Mouse (Mus musculus) liver, embryonic 14.5 days (tissue): ENCODE results near the gene Cnih2.

Experiments
- CTCF ChIP-seq: IDR thresholded peaks from 2 replicates; pipeline ENCODE4 v1.5.1; 2016; ENCODE audit warnings: antibody characterized with exemption, low read depth, control low read depth
- EP300 ChIP-seq: IDR thresholded peaks from 2 replicates; pipeline ENCODE4 v1.6.1; 2016; ENCODE audit warnings: antibody characterized with exemption, low read depth

DNA sequence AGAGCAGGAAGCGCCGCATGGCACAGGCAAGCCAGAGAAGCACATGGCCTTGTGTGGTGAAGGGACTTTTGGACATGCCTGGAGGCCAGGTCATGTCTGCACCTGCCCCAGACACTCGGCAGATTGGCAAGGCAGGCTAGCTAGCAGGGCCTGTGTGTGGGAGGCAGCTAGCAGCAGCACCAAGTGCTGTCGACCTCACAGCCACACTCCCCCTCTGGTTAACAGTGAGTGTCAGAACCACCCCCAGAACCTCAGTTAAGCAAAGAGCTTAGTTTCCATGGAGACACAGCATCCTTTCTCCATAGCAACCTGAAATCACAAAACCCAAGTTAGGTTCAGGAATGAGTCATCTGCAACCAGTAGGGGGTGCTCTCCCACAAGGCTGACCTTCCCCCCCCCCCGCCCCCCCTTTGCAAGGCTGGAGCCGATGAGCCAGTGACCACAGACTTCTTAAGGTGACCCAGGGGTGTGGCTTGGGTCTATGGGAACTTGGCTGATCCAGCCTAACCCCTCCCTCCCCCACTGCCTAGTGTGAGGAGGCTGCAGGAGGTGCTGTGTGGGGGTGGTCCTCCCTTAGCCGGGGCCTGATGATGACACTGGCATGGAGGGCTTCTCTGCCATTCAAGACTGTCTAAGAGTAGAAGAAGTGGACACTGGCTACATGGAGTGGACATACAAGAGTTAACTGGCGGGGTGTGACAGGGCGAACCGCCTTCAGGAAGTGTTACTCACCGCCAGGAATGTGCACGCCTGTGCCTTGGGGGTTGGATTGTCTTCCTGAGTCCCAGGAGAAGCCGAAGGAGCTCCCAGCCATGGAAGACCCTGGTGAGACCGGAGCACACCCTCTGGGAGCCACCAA lies 48.0 kb downstream of the Cnih2 start, which contains the start of gene Rin1:
- TF ChIP-seq CTCF (peak; percentile 56), EP300 (no peak)
